Mouse (Mus musculus) cortical plate, adult 2 months (tissue): ENCODE results near the gene Ezh1.

Source experiments
- CTCF ChIP-seq: fragments of 200-500 bp; IDR thresholded peaks from 2 replicates; pipeline ENCODE4 v1.5.1; 2011; ENCODE audit warnings: mild to moderate bottlenecking, control low read depth, low read length; ENCODE audit not compliant: insufficient read depth; ENCODE audit errors: extremely low read depth
- POLR2A ChIP-seq: fragments of 200-500 bp; IDR thresholded peaks from 2 replicates; pipeline ENCODE4 v1.6.1; 2011; ENCODE audit warnings: mild to moderate bottlenecking, low read length, control low read depth; ENCODE audit not compliant: insufficient read depth; ENCODE audit errors: extremely low read depth

GRCm38 (mm10) chr11:101175636-101176116 lies 50.6 kb downstream of the Ezh1 start:
- TF ChIP-seq CTCF, result no peak
- no peak for TF ChIP-seq POLR2A
